Mouse (Mus musculus): ENCODE measurements around the gene 1700034J05Rik. TPM values are rescaled to one million over a fixed set of nuclear protein-coding genes. Genes with fewer than 3 reads are reported as not detected.

1700034J05Rik gene
- polyA plus RNA-seq, 1 experiment = not detected

GRCm38 (mm10) chr6:146979953-146980352 is 25.7 kb upstream of the 1700034J05Rik start:
- TF ChIP-seq FLI1 (IDR thresholded peaks at IDR 0.05; ENCODE audit: low read length) (no peak), GATA1 (IDR thresholded peaks at IDR 0.05; ENCODE audit: borderline replicate concordance, low read length) (no peak)
- Histone ChIP-seq H3K27me3 (replicated peaks) (no peaks in the 10 kb centered on the region), H3K4me1 (peaks cover 49% of the 10 kb centered on the region), H3K36me3 (replicated peaks; ENCODE audit: low read length) (peaks cover 81% of the 10 kb centered on the region), H3K9me3 (no peaks in the 10 kb centered on the region), H3K4me3 (replicated peaks) (no peak overlapping the region)

DNA sequence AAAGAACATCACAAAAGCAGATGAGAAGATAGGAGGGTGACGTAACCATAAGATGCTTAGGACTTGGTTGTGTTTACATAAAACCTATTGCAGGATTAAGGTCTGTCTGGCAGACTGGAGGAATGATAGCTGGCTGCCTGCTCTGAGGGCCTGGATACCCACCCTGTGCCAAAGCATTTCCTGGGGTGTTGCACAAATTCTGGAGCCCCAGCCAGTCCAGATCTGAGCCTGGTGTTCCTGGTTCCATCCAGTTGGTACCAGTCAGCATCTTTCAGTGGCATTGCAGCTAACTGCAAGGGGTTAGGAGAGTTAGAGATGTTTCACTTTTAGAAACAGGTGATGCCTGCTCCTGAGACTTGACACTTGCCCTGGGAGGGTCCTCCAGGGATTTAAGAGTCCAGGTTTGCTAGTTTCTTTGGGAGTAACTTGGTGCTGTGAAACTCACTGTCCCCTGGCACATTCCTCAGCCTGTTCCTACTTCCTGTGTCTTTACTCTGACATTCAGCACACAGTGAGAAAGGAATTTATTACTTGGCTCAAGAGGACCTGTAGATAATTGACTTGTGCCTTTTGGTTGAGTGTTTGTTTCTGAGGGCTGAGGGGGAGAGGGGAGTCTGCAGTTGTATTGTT is 25.0 kb upstream of the 1700034J05Rik start:
- Histone ChIP-seq H3K9me3 (no peaks in the 10 kb centered on the region), H3K36me3 (replicated peaks; ENCODE audit: low read length) (peaks cover 81% of the 10 kb centered on the region), H3K4me3 (replicated peaks) (no peak overlapping the region), H3K27me3 (replicated peaks) (no peaks in the 10 kb centered on the region), H3K4me1 (peaks cover 42% of the 10 kb centered on the region)
- TF ChIP-seq FLI1 (IDR thresholded peaks at IDR 0.05; ENCODE audit: low read length) (no peak), GATA1 (IDR thresholded peaks at IDR 0.05; ENCODE audit: borderline replicate concordance, low read length) (no peak)

DNA sequence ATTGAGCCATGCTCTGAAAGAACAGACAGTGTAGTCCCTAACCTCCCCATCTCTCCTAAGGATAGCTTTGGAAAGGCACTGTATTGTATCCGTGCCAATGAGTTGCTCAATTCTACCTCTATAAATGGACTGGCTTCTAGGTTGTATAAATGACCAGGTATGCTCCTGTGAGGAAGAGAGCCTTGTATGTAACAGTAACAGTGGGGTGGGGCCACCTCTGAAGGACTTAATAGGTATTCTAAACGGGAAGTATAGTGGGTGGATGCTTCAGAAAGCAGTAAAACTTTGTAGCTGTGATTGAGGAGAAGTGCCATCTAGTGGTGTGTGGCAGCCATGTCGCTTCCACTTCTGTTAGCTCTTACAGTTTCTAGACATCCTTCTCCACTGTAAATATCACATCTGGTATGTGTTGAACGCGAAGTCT is 24.5 kb upstream of the 1700034J05Rik start:
- Histone ChIP-seq H3K4me1 (peaks cover 38% of the 10 kb centered on the region), H3K27me3 (replicated peaks) (no peaks in the 10 kb centered on the region), H3K36me3 (replicated peaks; ENCODE audit: low read length) (peaks cover 77% of the 10 kb centered on the region), H3K4me3 (replicated peaks) (no peak overlapping the region), H3K9me3 (no peaks in the 10 kb centered on the region)
- TF ChIP-seq FLI1 (IDR thresholded peaks at IDR 0.05; ENCODE audit: low read length) (no peak), GATA1 (IDR thresholded peaks at IDR 0.05; ENCODE audit: borderline replicate concordance, low read length) (no peak)

DNA sequence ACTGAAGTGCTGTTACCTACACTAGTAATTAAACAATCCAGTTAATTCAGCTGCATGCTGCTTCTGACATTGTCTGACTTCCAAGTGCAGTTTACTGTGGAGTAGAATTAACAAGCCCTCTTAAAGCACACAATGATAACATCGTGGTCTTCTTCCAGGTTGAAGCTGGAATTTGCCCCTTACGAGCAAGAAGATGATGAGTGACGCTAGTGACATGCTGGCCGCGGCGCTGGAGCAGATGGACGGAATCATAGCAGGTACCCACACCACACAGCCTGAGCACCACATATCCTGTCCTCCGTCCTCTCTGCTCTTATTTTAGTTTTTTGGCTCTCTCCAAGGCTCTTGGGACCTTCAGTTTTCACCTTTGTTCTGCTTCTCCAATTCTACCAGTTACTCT is 22.2 kb upstream of the 1700034J05Rik start:
- no peaks in the 10 kb centered on the region for H3K27me3 ChIP-seq (replicated peaks)

GRCm38 (mm10) chr6:146973830-146974229 is 19.6 kb upstream of the 1700034J05Rik start:
- peaks cover 33% of the 10 kb centered on the region for H3K36me3 ChIP-seq (replicated peaks; ENCODE audit: low read length)
- H3K27me3 ChIP-seq (replicated peaks) = no peaks in the 10 kb centered on the region
- peaks cover 34% of the 10 kb centered on the region for H3K4me1 ChIP-seq
- TF ChIP-seq GATA1 (IDR thresholded peaks at IDR 0.05; ENCODE audit: borderline replicate concordance, low read length) (no peak), FLI1 (IDR thresholded peaks at IDR 0.05; ENCODE audit: low read length) (no peak)
- H3K9me3 ChIP-seq = no peaks in the 10 kb centered on the region
- H3K4me3 ChIP-seq (replicated peaks) = no peak overlapping the region

More for the DNA sequence above, 22.2 kb upstream of the 1700034J05Rik start:
- H3K9me3 ChIP-seq = no peaks in the 10 kb centered on the region
- H3K36me3 ChIP-seq (replicated peaks; ENCODE audit: low read length) = peaks cover 56% of the 10 kb centered on the region
- no peak for TF ChIP-seq FLI1 (IDR thresholded peaks at IDR 0.05; ENCODE audit: low read length)
- TF ChIP-seq GATA1 (IDR thresholded peaks at IDR 0.05; ENCODE audit: borderline replicate concordance, low read length) = no peak
- no peak overlapping the region for H3K4me3 ChIP-seq (replicated peaks)
- H3K4me1 ChIP-seq = peaks cover 36% of the 10 kb centered on the region

DNA sequence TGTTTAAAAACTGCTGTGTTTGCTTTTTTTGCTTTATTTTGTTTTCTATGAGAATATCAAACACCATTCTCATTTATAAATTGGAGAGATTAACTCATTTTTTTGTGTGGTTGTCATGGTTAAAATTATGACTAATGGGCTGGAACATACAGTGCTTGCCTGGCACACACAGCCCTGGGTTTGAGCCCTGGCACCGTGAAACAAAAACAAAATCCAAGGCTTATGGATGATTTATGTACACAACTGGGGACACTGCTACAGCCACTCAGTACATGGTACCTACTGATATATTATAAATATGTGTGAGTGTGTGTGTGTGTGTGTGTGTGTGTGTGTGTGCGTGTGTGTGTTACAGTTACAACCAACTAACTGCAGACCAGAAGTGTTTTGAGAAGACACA is 19.2 kb upstream of the 1700034J05Rik start:
- Histone ChIP-seq H3K27me3 (replicated peaks) (no peaks in the 10 kb centered on the region), H3K36me3 (replicated peaks; ENCODE audit: low read length) (peaks cover 31% of the 10 kb centered on the region), H3K4me1 (peaks cover 34% of the 10 kb centered on the region), H3K9me3 (no peaks in the 10 kb centered on the region), H3K4me3 (replicated peaks) (no peak overlapping the region)
- TF ChIP-seq FLI1 (IDR thresholded peaks at IDR 0.05; ENCODE audit: low read length) = no peak
- no peak for TF ChIP-seq GATA1 (IDR thresholded peaks at IDR 0.05; ENCODE audit: borderline replicate concordance, low read length)

- no peak overlapping the region for H3K4me3 ChIP-seq (replicated peaks)
- peaks cover 38% of the 10 kb centered on the region for H3K4me1 ChIP-seq
- H3K9me3 ChIP-seq = no peaks in the 10 kb centered on the region
- TF ChIP-seq FLI1 (IDR thresholded peaks at IDR 0.05; ENCODE audit: low read length) (no peak), GATA1 (IDR thresholded peaks at IDR 0.05; ENCODE audit: borderline replicate concordance, low read length) (no peak)
- no peaks in the 10 kb centered on the region for H3K27me3 ChIP-seq (replicated peaks)
- H3K36me3 ChIP-seq (replicated peaks; ENCODE audit: low read length) = peaks cover 25% of the 10 kb centered on the region
Measured at GRCm38 (mm10) chr6:146972740-146973139, 18.5 kb upstream of the 1700034J05Rik start.

- Histone ChIP-seq H3K4me3 (replicated peaks) (no peak overlapping the region), H3K27me3 (replicated peaks) (no peaks in the 10 kb centered on the region), H3K36me3 (replicated peaks; ENCODE audit: low read length) (peaks cover 17% of the 10 kb centered on the region), H3K4me1 (peaks cover 45% of the 10 kb centered on the region), H3K9me3 (no peaks in the 10 kb centered on the region)
- TF ChIP-seq GATA1 (IDR thresholded peaks at IDR 0.05; ENCODE audit: borderline replicate concordance, low read length) = no peak
- no peak for TF ChIP-seq FLI1 (IDR thresholded peaks at IDR 0.05; ENCODE audit: low read length)
Measured at GRCm38 (mm10) chr6:146972009-146972408, 17.8 kb upstream of the 1700034J05Rik start.

- Histone ChIP-seq H3K36me3 (replicated peaks; ENCODE audit: low read length) (peaks cover 11% of the 10 kb centered on the region), H3K9me3 (no peaks in the 10 kb centered on the region), H3K4me3 (replicated peaks) (no peak overlapping the region), H3K27me3 (replicated peaks) (no peaks in the 10 kb centered on the region), H3K4me1 (peaks cover 52% of the 10 kb centered on the region)
- TF ChIP-seq GATA1 (IDR thresholded peaks at IDR 0.05; ENCODE audit: borderline replicate concordance, low read length) = no peak
Measured at GRCm38 (mm10) chr6:146971366-146971765, 17.1 kb upstream of the 1700034J05Rik start.

- TF ChIP-seq GATA1 (IDR thresholded peaks at IDR 0.05; ENCODE audit: borderline replicate concordance, low read length) = no peak
- no peak for TF ChIP-seq FLI1 (IDR thresholded peaks at IDR 0.05; ENCODE audit: low read length)
- no peak overlapping the region for H3K4me3 ChIP-seq (replicated peaks)
Measured at GRCm38 (mm10) chr6:146970811-146971210, 16.6 kb upstream of the 1700034J05Rik start.

More at GRCm38 (mm10) chr6:146970811-146971210, 16.6 kb upstream of the 1700034J05Rik start:
- Histone ChIP-seq H3K4me1 (peaks cover 57% of the 10 kb centered on the region), H3K9me3 (no peaks in the 10 kb centered on the region), H3K27me3 (replicated peaks) (no peaks in the 10 kb centered on the region), H3K36me3 (replicated peaks; ENCODE audit: low read length) (peaks cover 6% of the 10 kb centered on the region)

Data from megakaryocyte, embryonic 14.5 days (primary cell).